Mouse (Mus musculus) forebrain, postnatal 0 days (tissue): ENCODE data around the gene Pls3. TPM values are rescaled to one million over a fixed set of nuclear protein-coding genes. Genes with fewer than 3 reads are reported as not detected.
"Not testable (repeated sequence)": the region's sequence is repeated elsewhere in the genome, so short reads cannot be mapped to it uniquely, and the experiment has no call there.

Experiments used
- ATAC-seq: fragments of 200-750 bp; cut with Nextera tagmentation; 2 replicates; pipeline ENCODE4 v1.8.0; 2017; ENCODE audit warnings: mild to moderate bottlenecking, moderate library complexity
- DNase-seq: peaks from one replicate; pipeline ENCODE4 v3.0.0-alpha.2; 2015
- H3K27ac ChIP-seq: fragments of 300-500 bp; sonication (generic); 2 replicates; pipeline ENCODE4 v1.5.1; 2014; ENCODE audit warnings: low read depth, mild to moderate bottlenecking, antibody characterized with exemption, low read length, moderate library complexity, mixed read lengths
- H3K27me3 ChIP-seq: fragments of 300-500 bp; sonication (generic); 2 replicates; pipeline ENCODE4 v1.6.1; 2014; ENCODE audit warnings: mild to moderate bottlenecking, low read length, mixed read lengths; ENCODE audit not compliant: insufficient read depth
- H3K36me3 ChIP-seq: fragments of 300-500 bp; sonication (generic); 2 replicates; pipeline ENCODE4 v1.6.1; 2014; ENCODE audit warnings: mild to moderate bottlenecking, moderate library complexity; ENCODE audit not compliant: insufficient read depth
- H3K4me1 ChIP-seq: fragments of 300-500 bp; sonication (generic); 2 replicates; pipeline ENCODE4 v1.6.1; 2014; ENCODE audit warnings: antibody characterized with exemption; ENCODE audit not compliant: insufficient read depth
- H3K4me2 ChIP-seq: fragments of 300-500 bp; sonication (generic); 2 replicates; pipeline ENCODE4 v1.6.1; 2014; ENCODE audit warnings: low read depth, mild to moderate bottlenecking, moderate library complexity
- H3K4me3 ChIP-seq: fragments of 300-500 bp; sonication (generic); 2 replicates; pipeline ENCODE4 v1.5.1; 2014; ENCODE audit warnings: low read depth, low read length, mixed read lengths
- H3K9ac ChIP-seq: fragments of 300-500 bp; sonication (generic); 2 replicates; pipeline ENCODE4 v1.6.1; 2014; ENCODE audit warnings: mild to moderate bottlenecking
- H3K9me3 ChIP-seq: fragments of 300-500 bp; sonication (generic); 2 replicates; pipeline ENCODE4 v1.6.1; 2016; ENCODE audit warnings: low read length
- CTCF ChIP-seq: sonication (generic); IDR thresholded peaks from 2 replicates; pipeline ENCODE4 v1.5.1; 2016; ENCODE audit warnings: antibody characterized with exemption, control low read depth, low read depth
- WGBS: fragments of 180-500 bp; shearing (Covaris S2); extraction: QIAGEN DNeasy Blood & Tissue Kit; methylation state at CpG from one replicate; pipeline ENCODE4 v1.1.7; 2014; 5-methylcytosine and 5-hydroxymethylcytosine counted together
- polyA plus RNA-seq: library from polyadenylated mRNA; unstranded; fragments of >200 nt; fragmentation: Nextera tagmentation; extraction: Ambion mirVana; gene quantifications from 2 replicates; pipeline ENCODE4 v1.2.1, GENCODE M21; 2015
- total RNA-seq: library from RNA; depleted of rRNA; stranded (reverse); fragments of >200 nt; gene quantifications from 2 replicates; pipeline ENCODE4 v1.2.3, GENCODE M21; 2014

Gene Pls3
- total and polyA plus RNA-seq, 2 experiments from 2014 or later, result 25.9 to 43.1 TPM

GRCm38 (mm10) chrX:75777461-75777860 is 97.5 kb downstream of the Pls3 start:
- WGBS, result 85% methylated on average over 2 of the region's 2 CpGs
- Histone ChIP-seq H3K9me3 (no peaks in the 10 kb centered on the region), H3K4me3 (no peak overlapping the region), H3K27me3 (no peaks in the 10 kb centered on the region), H3K4me2 (no peak overlapping the region), H3K4me1 (no peaks in the 10 kb centered on the region), H3K36me3 (no peaks in the 10 kb centered on the region), H3K9ac (no peak overlapping the region), H3K27ac (no peak overlapping the region)
- DNase-seq (no peak), ATAC-seq (no peak)
- TF ChIP-seq CTCF, result peak; percentile 25; the same call in 1 of the 2 replicates

- Histone ChIP-seq H3K9me3 (no peaks in the 10 kb centered on the region), H3K36me3 (no peaks in the 10 kb centered on the region), H3K9ac (peak overlapping the region; percentile 54), H3K4me3 (peak overlapping the region; percentile 47), H3K4me1 (no peaks in the 10 kb centered on the region), H3K27me3 (no peaks in the 10 kb centered on the region), H3K27ac (peak overlapping the region; percentile 86), H3K4me2 (peak overlapping the region; percentile 51)
- WGBS, result 41% methylated on average over 7 of the region's 7 CpGs
- peak; percentile 46 for ATAC-seq
- TF ChIP-seq CTCF, result no peak
- DNase-seq, result no peak
These were observed 110.1 kb downstream of the Pls3 start for GRCm38 (mm10) chrX:75764794-75765328.

- DNase-seq, result peak; percentile 83
- Histone ChIP-seq H3K9ac (peak overlapping the region; percentile 54), H3K9me3 (no peaks in the 10 kb centered on the region), H3K27me3 (no peaks in the 10 kb centered on the region), H3K4me2 (peak overlapping the region; percentile 51), H3K27ac (peak overlapping the region; percentile 86), H3K4me1 (no peaks in the 10 kb centered on the region), H3K36me3 (no peaks in the 10 kb centered on the region), H3K4me3 (peak overlapping the region; percentile 47)
- peak; percentile 27 for TF ChIP-seq CTCF
- WGBS, result 15% methylated on average over 18 of the region's 19 CpGs
- ATAC-seq, result peak; percentile 98
These were observed 110.7 kb downstream of the Pls3 start for GRCm38 (mm10) chrX:75764135-75764793.

- not testable (repeated sequence) for H3K4me1 ChIP-seq, DNase-seq, H3K36me3 ChIP-seq, H3K27me3 ChIP-seq, H3K4me2 ChIP-seq, ATAC-seq, H3K9me3 ChIP-seq, H3K4me3 ChIP-seq, H3K9ac ChIP-seq, H3K27ac ChIP-seq
- 66% methylated on average over 2 of the region's 2 CpGs for WGBS
These were observed 115.5 kb downstream of the Pls3 start for GRCm38 (mm10) chrX:75759461-75759860.

GRCm38 (mm10) chrX:75759036-75759435 is 115.9 kb downstream of the Pls3 start:
- 69% methylated on average over 12 of the region's 12 CpGs for WGBS
- not testable (repeated sequence) for H3K36me3 ChIP-seq, H3K27ac ChIP-seq, H3K4me3 ChIP-seq, H3K9ac ChIP-seq, ATAC-seq, H3K4me2 ChIP-seq, H3K4me1 ChIP-seq, H3K27me3 ChIP-seq, H3K9me3 ChIP-seq
- TF ChIP-seq CTCF, result peak; percentile 47
- peak; percentile 84 for DNase-seq

- not testable (repeated sequence) for H3K36me3 ChIP-seq, H3K4me3 ChIP-seq, H3K4me2 ChIP-seq, ATAC-seq, H3K27me3 ChIP-seq, H3K9me3 ChIP-seq, H3K9ac ChIP-seq, H3K4me1 ChIP-seq, H3K27ac ChIP-seq
- WGBS, result 73% methylated on average over 13 of the region's 14 CpGs
- peak; percentile 58 for DNase-seq
These were observed 117.0 kb downstream of the Pls3 start for GRCm38 (mm10) chrX:75757966-75758365.

- H3K9ac ChIP-seq, H3K4me1 ChIP-seq, H3K4me2 ChIP-seq, ATAC-seq, H3K36me3 ChIP-seq, H3K9me3 ChIP-seq, H3K4me3 ChIP-seq, DNase-seq, H3K27ac ChIP-seq, H3K27me3 ChIP-seq: not testable (repeated sequence)
These were observed 120.5 kb downstream of the Pls3 start for GRCm38 (mm10) chrX:75754531-75754930.

GRCm38 (mm10) chrX:75750126-75750725 is 124.8 kb downstream of the Pls3 start:
- 72% methylated on average over 6 of the region's 12 CpGs for WGBS
- ATAC-seq, H3K9ac ChIP-seq, H3K27ac ChIP-seq, H3K4me2 ChIP-seq, H3K4me1 ChIP-seq, H3K36me3 ChIP-seq, H3K9me3 ChIP-seq, DNase-seq, H3K4me3 ChIP-seq, H3K27me3 ChIP-seq: not testable (repeated sequence)
